Mouse (Mus musculus) hindbrain, embryonic 13.5 days (tissue): ENCODE measurements around the gene Rasgef1a. TPM values are rescaled to one million over a fixed set of nuclear protein-coding genes. Genes with fewer than 3 reads are reported as not detected.

Source experiments
- ATAC-seq: fragments of 200-750 bp; cut with Nextera tagmentation; 2 replicates; pipeline ENCODE4 v1.8.0; 2017; ENCODE audit warnings: moderate TSS enrichment; ENCODE audit not compliant: low FRiP score
- H3K27ac ChIP-seq: fragments of 300-500 bp; sonication (generic); 2 replicates; pipeline ENCODE4 v1.5.1; 2015; ENCODE audit warnings: inconsistent platforms, mild to moderate bottlenecking, moderate library complexity
- H3K27me3 ChIP-seq: fragments of 300-500 bp; sonication (generic); 2 replicates; pipeline ENCODE4 v1.6.1; 2015; ENCODE audit warnings: mild to moderate bottlenecking, inconsistent platforms
- H3K36me3 ChIP-seq: fragments of 300-500 bp; sonication (generic); 2 replicates; pipeline ENCODE4 v1.6.1; 2015; ENCODE audit warnings: mild to moderate bottlenecking, inconsistent platforms
- H3K4me1 ChIP-seq: fragments of 300-500 bp; sonication (generic); replicated peaks from 2 replicates; pipeline ENCODE4 v1.6.1; 2015; ENCODE audit warnings: inconsistent platforms
- H3K4me2 ChIP-seq: fragments of 300-500 bp; sonication (generic); 2 replicates; pipeline ENCODE4 v1.6.1; 2015; ENCODE audit warnings: inconsistent platforms, mild to moderate bottlenecking, moderate library complexity
- H3K4me3 ChIP-seq: fragments of 300-500 bp; sonication (generic); 2 replicates; pipeline ENCODE4 v1.5.1; 2015; ENCODE audit warnings: mild to moderate bottlenecking, inconsistent platforms
- H3K9ac ChIP-seq: fragments of 300-500 bp; sonication (generic); 2 replicates; pipeline ENCODE4 v1.6.1; 2015; ENCODE audit warnings: mild to moderate bottlenecking, inconsistent platforms
- H3K9me3 ChIP-seq: fragments of 300-500 bp; sonication (generic); 2 replicates; pipeline ENCODE4 v1.6.1; 2016; ENCODE audit warnings: inconsistent platforms
- WGBS: fragments of 180-500 bp; shearing (Covaris S2); methylation state at CpG from one replicate; pipeline ENCODE4 v1.1.7; 2015; 5-methylcytosine and 5-hydroxymethylcytosine counted together
- polyA plus RNA-seq: library from polyadenylated mRNA; unstranded; fragments of >200 nt; fragmentation: Nextera tagmentation; extraction: Ambion mirVana; gene quantifications from 2 replicates; pipeline ENCODE4 v1.2.1, GENCODE M21; 2015

Rasgef1a gene
- polyA plus RNA-seq, 1 experiment from 2014 or later: 0.90 TPM

- no peak for ATAC-seq
- Histone ChIP-seq H3K9me3 (no peaks in the 10 kb centered on the region), H3K36me3 (no peaks in the 10 kb centered on the region), H3K4me3 (no peak overlapping the region), H3K9ac (no peak overlapping the region), H3K4me2 (no peak overlapping the region), H3K4me1 (no peaks in the 10 kb centered on the region), H3K27me3 (no peaks in the 10 kb centered on the region), H3K27ac (no peak overlapping the region)
- 79% methylated on average over 9 of the region's 9 CpGs for WGBS
These were observed 25.0 kb downstream of the Rasgef1a start for GRCm38 (mm10) chr6:118036118-118036805.

- no peaks in the 10 kb centered on the region for H3K4me1 ChIP-seq
- no peaks in the 10 kb centered on the region for H3K36me3 ChIP-seq
- no peak overlapping the region for H3K4me2 ChIP-seq
- 89% methylated on average over 5 of the region's 5 CpGs for WGBS
- no peak overlapping the region for H3K4me3 ChIP-seq
- no peak for ATAC-seq
- H3K27me3 ChIP-seq: no peaks in the 10 kb centered on the region
- no peak overlapping the region for H3K27ac ChIP-seq
- H3K9me3 ChIP-seq: no peaks in the 10 kb centered on the region
- no peak overlapping the region for H3K9ac ChIP-seq
These were observed 25.6 kb downstream of the Rasgef1a start for GRCm38 (mm10) chr6:118036866-118037265.

GRCm38 (mm10) chr6:118045180-118045579, 33.9 kb downstream of the Rasgef1a start:
- WGBS: 32% methylated on average over 4 of the region's 4 CpGs
- Histone ChIP-seq H3K27ac (no peak overlapping the region), H3K4me3 (no peak overlapping the region), H3K36me3 (no peaks in the 10 kb centered on the region), H3K9me3 (no peaks in the 10 kb centered on the region), H3K4me2 (no peak overlapping the region), H3K27me3 (no peaks in the 10 kb centered on the region), H3K4me1 (no peaks in the 10 kb centered on the region), H3K9ac (no peak overlapping the region)
- ATAC-seq: no peak

DNA sequence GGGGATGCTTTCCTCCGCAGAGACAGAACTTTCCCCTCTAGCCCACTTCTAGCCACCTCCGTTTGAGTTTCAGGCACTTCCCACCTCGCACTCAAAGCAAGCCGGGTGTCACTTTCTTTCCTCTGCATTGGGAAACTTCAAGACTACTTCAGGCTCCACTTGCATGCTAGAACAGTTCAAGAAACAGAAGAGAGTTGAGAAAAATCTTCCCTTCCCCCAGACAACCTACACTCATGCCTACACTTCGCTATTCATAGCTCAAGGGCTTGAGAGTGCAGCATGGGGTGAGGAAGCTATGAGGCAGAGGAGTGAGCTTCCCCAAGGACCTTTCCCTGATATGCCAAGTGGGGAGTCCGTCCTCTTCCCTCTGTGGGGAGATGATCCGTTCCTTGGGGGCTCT, 34.7 kb downstream of the Rasgef1a start:
- Histone ChIP-seq H3K9me3 (no peaks in the 10 kb centered on the region), H3K4me2 (no peak overlapping the region), H3K27ac (no peak overlapping the region), H3K36me3 (no peaks in the 10 kb centered on the region), H3K9ac (no peak overlapping the region), H3K27me3 (no peaks in the 10 kb centered on the region), H3K4me1 (no peaks in the 10 kb centered on the region), H3K4me3 (no peak overlapping the region)
- ATAC-seq: no peak
- 67% methylated on average over 7 of the region's 7 CpGs for WGBS

- no peaks in the 10 kb centered on the region for H3K27me3 ChIP-seq
- no peak overlapping the region for H3K4me2 ChIP-seq
These were observed 35.3 kb downstream of the Rasgef1a start for GRCm38 (mm10) chr6:118046511-118046910.

DNA sequence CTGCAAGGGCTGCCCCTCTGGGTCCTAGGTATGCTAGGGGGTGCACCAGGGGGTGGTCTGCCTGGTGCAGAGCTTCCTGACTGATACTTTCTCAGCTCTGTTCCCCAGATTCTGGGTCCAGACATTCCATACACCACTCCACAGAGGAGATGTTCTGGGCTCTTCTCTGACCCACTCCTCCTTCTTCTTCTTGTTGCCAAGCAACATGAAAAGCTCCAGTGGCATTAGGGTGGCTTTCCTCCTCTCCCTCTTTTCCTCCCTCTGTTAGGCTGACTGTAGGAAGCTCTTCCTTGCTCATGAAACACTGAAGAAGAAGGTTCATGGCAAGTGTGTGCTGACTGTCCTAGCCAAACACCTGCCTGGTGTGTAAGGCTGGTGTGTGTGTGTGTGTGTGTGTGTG, 35.7 kb downstream of the Rasgef1a start:
- Histone ChIP-seq H3K4me2 (no peak overlapping the region), H3K4me1 (no peaks in the 10 kb centered on the region), H3K36me3 (no peaks in the 10 kb centered on the region), H3K9ac (no peak overlapping the region), H3K9me3 (no peaks in the 10 kb centered on the region), H3K4me3 (no peak overlapping the region), H3K27ac (no peak overlapping the region), H3K27me3 (no peaks in the 10 kb centered on the region)
- ATAC-seq: no peak

More at GRCm38 (mm10) chr6:118046511-118046910, 35.3 kb downstream of the Rasgef1a start:
- H3K27ac ChIP-seq: no peak overlapping the region
- no peaks in the 10 kb centered on the region for H3K9me3 ChIP-seq
- H3K4me1 ChIP-seq: no peaks in the 10 kb centered on the region
- H3K4me3 ChIP-seq: no peak overlapping the region
- 84% methylated on average over 3 of the region's 3 CpGs for WGBS
- H3K36me3 ChIP-seq: no peaks in the 10 kb centered on the region
- H3K9ac ChIP-seq: no peak overlapping the region
- ATAC-seq: no peak

GRCm38 (mm10) chr6:118047811-118048505, 36.7 kb downstream of the Rasgef1a start:
- H3K4me3 ChIP-seq: no peak overlapping the region
- H3K27me3 ChIP-seq: no peaks in the 10 kb centered on the region
- no peak overlapping the region for H3K4me2 ChIP-seq
- no peaks in the 10 kb centered on the region for H3K4me1 ChIP-seq
- H3K27ac ChIP-seq: no peak overlapping the region
- no peaks in the 10 kb centered on the region for H3K36me3 ChIP-seq
- ATAC-seq: no peak
- 80% methylated on average over 4 of the region's 4 CpGs for WGBS
- no peak overlapping the region for H3K9ac ChIP-seq
- H3K9me3 ChIP-seq: no peaks in the 10 kb centered on the region

DNA sequence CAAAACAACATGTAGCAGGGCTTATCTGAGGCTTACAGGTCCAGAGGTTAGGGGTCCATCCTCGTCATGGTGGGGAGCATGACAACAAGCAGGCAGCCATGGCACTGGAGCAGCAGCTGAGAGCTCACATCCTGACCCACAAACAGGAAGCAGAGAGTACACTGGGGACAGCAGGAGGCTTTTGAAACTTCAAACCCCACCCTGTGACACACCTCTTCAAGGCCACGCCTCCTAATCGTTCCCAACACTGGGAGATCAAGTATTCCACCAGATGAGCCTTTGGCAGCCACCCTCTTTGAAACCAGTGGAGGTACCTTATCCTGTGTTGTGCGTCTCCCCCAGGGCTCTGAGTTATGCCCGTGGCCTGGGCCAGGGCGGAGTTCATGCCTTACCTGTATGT, 38.5 kb downstream of the Rasgef1a start:
- Histone ChIP-seq H3K27ac (no peak overlapping the region), H3K9ac (no peak overlapping the region), H3K9me3 (no peaks in the 10 kb centered on the region), H3K4me1 (no peaks in the 10 kb centered on the region), H3K36me3 (no peaks in the 10 kb centered on the region), H3K4me2 (no peak overlapping the region), H3K4me3 (no peak overlapping the region), H3K27me3 (no peaks in the 10 kb centered on the region)
- WGBS: 84% methylated on average over 6 of the region's 6 CpGs
- no peak for ATAC-seq

GRCm38 (mm10) chr6:118051474-118051873, 40.2 kb downstream of the Rasgef1a start:
- H3K4me3 ChIP-seq: no peak overlapping the region
- no peaks in the 10 kb centered on the region for H3K36me3 ChIP-seq
- no peak overlapping the region for H3K27ac ChIP-seq
- WGBS: 96% methylated on average over 4 of the region's 4 CpGs
- no peak overlapping the region for H3K9ac ChIP-seq
- no peaks in the 10 kb centered on the region for H3K27me3 ChIP-seq
- H3K9me3 ChIP-seq: no peaks in the 10 kb centered on the region
- H3K4me1 ChIP-seq: no peaks in the 10 kb centered on the region
- H3K4me2 ChIP-seq: no peak overlapping the region
- no peak for ATAC-seq

DNA sequence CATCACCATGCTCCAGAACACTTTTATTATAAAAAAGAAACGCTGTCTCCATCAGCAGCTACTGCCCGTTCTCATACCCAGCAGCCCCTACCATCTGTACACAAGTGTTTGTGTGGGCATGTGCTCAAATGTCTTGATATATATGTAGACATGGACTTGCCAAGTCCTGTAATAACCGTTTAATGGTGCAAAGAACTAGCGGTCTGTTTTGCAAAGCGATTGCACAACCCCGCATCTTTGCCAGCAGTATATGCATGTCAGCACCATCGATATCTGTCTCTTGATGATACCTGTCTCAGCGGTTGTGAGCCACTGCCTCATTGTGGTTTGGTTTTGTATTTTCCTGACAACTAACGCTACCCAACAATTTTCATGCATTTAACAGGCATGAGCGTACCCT, 44.0 kb downstream of the Rasgef1a start:
- Histone ChIP-seq H3K27ac (no peak overlapping the region), H3K9ac (no peak overlapping the region), H3K4me2 (no peak overlapping the region), H3K4me1 (no peaks in the 10 kb centered on the region), H3K9me3 (no peaks in the 10 kb centered on the region), H3K36me3 (no peaks in the 10 kb centered on the region), H3K4me3 (no peak overlapping the region), H3K27me3 (no peaks in the 10 kb centered on the region)
- ATAC-seq: no peak
- 86% methylated on average over 10 of the region's 10 CpGs for WGBS

DNA sequence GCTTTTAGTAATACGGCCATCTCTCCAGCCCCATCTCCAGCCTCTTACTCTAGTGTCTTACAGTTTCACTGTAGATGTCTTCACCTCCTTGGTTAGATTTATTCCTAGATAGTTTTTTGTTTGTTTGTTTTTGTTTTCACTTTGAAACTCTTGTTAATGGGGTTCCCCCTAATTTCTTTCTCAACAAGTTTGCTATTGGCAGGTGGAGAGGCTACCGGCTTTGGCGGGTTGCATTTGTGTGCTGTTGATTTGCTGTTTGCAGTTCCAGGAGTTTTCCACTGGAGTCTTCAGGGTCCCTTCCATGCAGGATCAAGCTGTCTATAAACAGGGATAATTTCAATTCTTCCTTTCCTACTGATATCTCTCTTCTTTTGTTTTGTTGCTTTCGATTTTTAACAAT, 50.0 kb downstream of the Rasgef1a start:
- no peak overlapping the region for H3K9ac ChIP-seq
- ATAC-seq: no peak
- H3K27me3 ChIP-seq: peaks cover 17% of the 10 kb centered on the region; the same call in 1 of the 2 replicates
- H3K9me3 ChIP-seq: no peaks in the 10 kb centered on the region
- no peak overlapping the region for H3K4me3 ChIP-seq
- peaks cover 19% of the 10 kb centered on the region for H3K4me1 ChIP-seq
- H3K4me2 ChIP-seq: no peak overlapping the region
- H3K27ac ChIP-seq: no peak overlapping the region
- no peaks in the 10 kb centered on the region for H3K36me3 ChIP-seq
- 91% methylated on average over 4 of the region's 4 CpGs for WGBS

DNA sequence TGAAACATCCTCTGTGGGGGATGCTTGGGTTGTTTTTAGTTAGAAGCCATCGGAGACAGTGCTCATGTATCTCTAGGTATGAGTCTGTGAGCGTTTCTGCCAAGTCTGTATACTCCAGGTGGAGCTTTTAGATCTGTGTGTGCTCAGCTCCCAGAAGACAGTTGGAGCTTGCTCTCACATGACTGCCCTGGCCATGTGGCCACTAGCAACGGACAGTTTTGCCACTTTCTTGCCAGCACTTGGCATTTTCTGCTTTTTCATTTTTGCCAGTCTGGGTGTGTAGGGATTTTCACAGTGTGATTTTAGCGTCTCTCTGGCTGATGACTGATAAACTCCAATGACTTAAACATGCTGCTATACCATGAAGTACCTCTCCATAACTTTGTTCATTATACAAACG, 52.0 kb downstream of the Rasgef1a start:
- H3K4me3 ChIP-seq: no peak overlapping the region
- WGBS: 78% methylated on average over 5 of the region's 5 CpGs
- peaks cover 34% of the 10 kb centered on the region for H3K27me3 ChIP-seq
- H3K9me3 ChIP-seq: no peaks in the 10 kb centered on the region
- no peak overlapping the region for H3K27ac ChIP-seq
- no peak for ATAC-seq
- no peak overlapping the region for H3K4me2 ChIP-seq
- H3K4me1 ChIP-seq: peaks cover 28% of the 10 kb centered on the region
- H3K36me3 ChIP-seq: no peaks in the 10 kb centered on the region
- H3K9ac ChIP-seq: no peak overlapping the region
